Mouse (Mus musculus) ES-Bruce4 (cell line): ENCODE data around the gene Slc22a21. TPM values are rescaled to one million over a fixed set of nuclear protein-coding genes. Genes with fewer than 3 reads are reported as not detected.

ENCODE experiments used
- H3K27ac ChIP-seq: 2 replicates; pipeline ENCODE4 v1.5.1; 2012; ENCODE audit warnings: low read length, inconsistent platforms; ENCODE audit not compliant: insufficient read depth
- H3K27me3 ChIP-seq: 2 replicates; pipeline ENCODE4 v1.6.1; 2012; ENCODE audit warnings: mild to moderate bottlenecking, low read length, inconsistent platforms; ENCODE audit not compliant: control insufficient read depth, poor library complexity, insufficient read depth, severe bottlenecking
- H3K36me3 ChIP-seq: 2 replicates; pipeline ENCODE4 v1.6.1; 2012; ENCODE audit warnings: inconsistent platforms, mild to moderate bottlenecking, low read length, moderate library complexity; ENCODE audit not compliant: control insufficient read depth, poor library complexity, insufficient read depth, severe bottlenecking
- H3K4me1 ChIP-seq: one replicate; pipeline ENCODE4 v1.8.1; 2011; ENCODE audit warnings: low read length; ENCODE audit not compliant: control insufficient read depth, insufficient read depth
- H3K4me3 ChIP-seq: 2 replicates; pipeline ENCODE4 v1.5.1; 2011; ENCODE audit warnings: low read depth, mild to moderate bottlenecking, low read length
- H3K9ac ChIP-seq: 2 replicates; pipeline ENCODE4 v1.6.1; 2012; ENCODE audit warnings: low read depth, mild to moderate bottlenecking, inconsistent platforms; ENCODE audit not compliant: poor library complexity, severe bottlenecking
- H3K9me3 ChIP-seq: replicated peaks from 2 replicates; pipeline ENCODE4 v1.6.1; 2012; ENCODE audit warnings: mild to moderate bottlenecking, low read length, inconsistent platforms; ENCODE audit not compliant: control insufficient read depth, poor library complexity, insufficient read depth, severe bottlenecking
- CTCF ChIP-seq: IDR thresholded peaks from one replicate; pipeline ENCODE4 v1.8.1; 2011; ENCODE audit warnings: low read depth, low read length
- EP300 ChIP-seq: IDR thresholded peaks from 2 replicates; pipeline ENCODE4 v1.6.1; 2011; ENCODE audit warnings: low read depth, low read length; ENCODE audit not compliant: insufficient read depth
- POLR2A ChIP-seq: IDR thresholded peaks from one replicate; pipeline ENCODE4 v1.8.1; 2011; ENCODE audit warnings: low read length; ENCODE audit not compliant: insufficient read depth
- polyA plus RNA-seq: library from polyadenylated mRNA; stranded (reverse); fragments of >200 nt; gene quantifications from 2 replicates; pipeline ENCODE4 v1.2.4, GENCODE M21; 2011; ENCODE audit warnings: low read depth; ENCODE audit not compliant: missing spikeins, insufficient read depth, insufficient read length

Gene Slc22a21
- polyA plus RNA-seq, 1 experiment, result 3.0 TPM

DNA sequence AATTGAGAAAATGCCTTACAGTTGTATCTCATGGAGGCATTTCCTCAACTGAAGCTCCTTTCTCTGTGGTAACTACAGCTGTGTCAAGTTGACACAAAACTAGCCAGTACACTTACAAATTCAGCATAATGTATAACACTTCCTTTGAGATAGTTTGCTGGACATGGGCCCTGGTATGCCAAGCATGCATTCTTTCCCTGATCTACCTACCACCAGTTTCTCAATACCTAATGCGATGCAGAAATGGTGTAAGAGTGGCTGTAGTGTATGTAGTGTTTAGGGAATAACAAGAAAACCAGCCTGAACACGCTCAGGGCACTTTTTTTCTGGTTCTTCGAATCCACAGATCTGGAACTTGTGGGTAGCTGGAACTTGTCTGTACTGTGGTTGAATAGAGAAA, 51.5 kb downstream of the Slc22a21 start:
- Histone ChIP-seq H3K27ac (no peak overlapping the region), H3K4me3 (no peak overlapping the region), H3K9ac (no peak overlapping the region), H3K9me3 (no peaks in the 10 kb centered on the region), H3K27me3 (no peaks in the 10 kb centered on the region), H3K36me3 (no peaks in the 10 kb centered on the region), H3K4me1 (no peaks in the 10 kb centered on the region)
- TF ChIP-seq EP300, result no peak
- no peak for TF ChIP-seq CTCF
- TF ChIP-seq POLR2A, result no peak

DNA sequence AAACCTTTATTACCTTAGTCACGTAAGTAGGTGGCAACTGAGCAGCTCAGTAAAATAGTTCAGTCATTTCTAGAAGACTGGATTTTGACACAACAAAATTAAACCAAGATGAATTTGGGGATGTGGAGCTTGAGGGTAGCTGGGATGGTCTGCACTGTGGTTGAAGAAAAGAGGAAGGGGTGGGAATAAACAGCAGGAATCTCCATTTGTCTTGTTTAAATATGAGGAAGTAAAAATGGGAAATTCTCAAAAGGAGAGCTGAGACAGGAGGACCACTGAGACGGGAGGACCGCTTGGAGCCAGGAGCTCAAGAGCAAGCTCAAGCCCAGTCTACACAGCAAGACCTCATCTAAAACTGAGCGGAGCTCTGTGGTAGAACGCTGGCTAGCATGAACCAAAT, 53.8 kb downstream of the Slc22a21 start:
- H3K4me1 ChIP-seq, result no peaks in the 10 kb centered on the region
- H3K27me3 ChIP-seq, result no peaks in the 10 kb centered on the region
- H3K27ac ChIP-seq, result no peak overlapping the region
- no peak overlapping the region for H3K9ac ChIP-seq
- no peak overlapping the region for H3K4me3 ChIP-seq
- no peaks in the 10 kb centered on the region for H3K9me3 ChIP-seq
- H3K36me3 ChIP-seq, result no peaks in the 10 kb centered on the region
- no peak for TF ChIP-seq EP300

DNA sequence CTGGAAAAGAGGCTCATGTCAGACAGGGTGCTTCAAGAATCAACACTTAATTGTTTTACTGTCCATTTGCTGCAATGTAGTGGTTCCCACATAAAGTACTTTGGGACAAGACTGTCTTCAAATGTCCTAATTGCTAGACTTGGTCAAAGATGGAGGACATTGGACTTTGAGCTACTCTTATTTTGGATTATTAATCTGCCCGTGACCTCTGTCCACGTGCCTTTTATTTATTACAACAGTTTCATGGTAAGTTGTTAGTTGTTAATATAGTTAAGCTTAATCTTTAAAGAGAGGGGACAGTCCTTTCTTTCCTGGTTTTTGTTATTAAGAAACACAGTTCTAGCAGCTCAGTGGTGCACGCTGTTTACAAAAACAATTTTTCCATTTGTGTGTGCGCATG, 61.3 kb downstream of the Slc22a21 start:
- no peak for TF ChIP-seq CTCF
- no peak overlapping the region for H3K9ac ChIP-seq
- H3K9me3 ChIP-seq, result no peaks in the 10 kb centered on the region
- no peak overlapping the region for H3K27ac ChIP-seq
- no peaks in the 10 kb centered on the region for H3K4me1 ChIP-seq
- no peaks in the 10 kb centered on the region for H3K36me3 ChIP-seq
- H3K4me3 ChIP-seq, result no peak overlapping the region
- H3K27me3 ChIP-seq, result no peaks in the 10 kb centered on the region

DNA sequence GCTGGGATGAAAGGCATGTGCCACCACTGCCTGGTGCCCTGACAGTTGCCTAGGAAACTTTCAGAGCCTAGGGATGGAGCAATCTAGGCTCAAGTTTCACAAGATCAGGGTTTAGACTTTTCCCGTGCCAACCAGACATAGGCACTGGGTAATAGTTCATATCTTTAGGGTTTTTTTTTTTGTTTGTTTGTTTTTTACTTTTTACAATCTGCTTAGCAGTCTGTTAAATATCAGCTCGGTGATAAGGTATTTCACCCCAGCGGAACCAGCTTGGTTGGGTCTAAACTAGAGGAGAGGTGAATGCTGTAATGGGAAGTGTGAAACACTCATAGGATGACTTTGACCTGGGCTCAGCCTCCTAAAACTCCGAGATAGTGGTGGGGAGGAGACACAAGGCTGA, 69.1 kb downstream of the Slc22a21 start:
- TF ChIP-seq POLR2A, result no peak
- TF ChIP-seq CTCF, result no peak
- no peak for TF ChIP-seq EP300
- H3K27ac ChIP-seq, result no peak overlapping the region
- H3K36me3 ChIP-seq, result no peaks in the 10 kb centered on the region
- H3K4me3 ChIP-seq, result no peak overlapping the region
- no peak overlapping the region for H3K9ac ChIP-seq
- no peaks in the 10 kb centered on the region for H3K4me1 ChIP-seq
- no peaks in the 10 kb centered on the region for H3K27me3 ChIP-seq
- H3K9me3 ChIP-seq, result no peaks in the 10 kb centered on the region

DNA sequence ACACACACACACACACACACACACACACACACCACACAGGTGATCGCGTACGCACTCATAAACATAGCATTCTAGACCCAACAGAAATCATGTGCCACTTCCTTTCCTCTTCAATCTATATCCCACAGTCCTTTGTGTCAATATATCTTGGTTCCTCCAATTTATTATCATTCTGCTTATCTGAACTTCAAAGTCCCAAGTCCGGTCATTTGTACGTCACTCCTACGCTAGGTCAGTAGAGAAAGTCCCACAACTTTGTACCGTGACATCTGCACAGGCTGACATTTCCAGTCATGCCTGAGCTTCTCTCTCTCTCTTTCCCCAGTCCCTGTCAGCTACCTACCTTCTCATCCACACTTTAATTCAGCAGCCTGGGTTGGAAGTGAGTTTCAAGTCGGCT, 71.4 kb downstream of the Slc22a21 start:
- Histone ChIP-seq H3K4me3 (no peak overlapping the region), H3K4me1 (peaks cover 5% of the 10 kb centered on the region), H3K9ac (no peak overlapping the region), H3K27me3 (no peaks in the 10 kb centered on the region), H3K27ac (no peak overlapping the region), H3K9me3 (no peaks in the 10 kb centered on the region), H3K36me3 (no peaks in the 10 kb centered on the region)
- no peak for TF ChIP-seq CTCF

DNA sequence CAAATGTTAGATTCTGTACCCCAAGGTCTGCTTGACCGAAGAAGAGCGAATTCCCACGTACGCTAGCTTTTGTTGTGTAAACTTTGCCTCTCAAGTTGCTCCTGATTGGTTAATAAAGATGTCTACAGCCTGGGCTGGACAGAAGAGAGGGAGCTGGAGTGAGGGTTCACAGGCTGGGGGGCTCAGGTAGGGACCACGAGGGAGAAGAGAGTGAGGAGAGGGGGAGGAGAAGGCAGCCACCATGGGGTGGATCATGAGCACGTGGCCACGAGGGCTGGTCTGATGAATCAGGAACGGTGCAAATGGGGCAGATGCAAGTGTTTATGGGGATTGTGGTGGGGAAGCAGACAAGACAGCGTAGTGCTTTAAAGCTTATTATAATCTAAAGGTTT, 75.6 kb downstream of the Slc22a21 start:
- peaks cover 5% of the 10 kb centered on the region for H3K4me1 ChIP-seq
- H3K4me3 ChIP-seq, result no peak overlapping the region
- no peaks in the 10 kb centered on the region for H3K36me3 ChIP-seq
- H3K27ac ChIP-seq, result no peak overlapping the region; the same call in 1 of the 2 replicates
- no peaks in the 10 kb centered on the region for H3K27me3 ChIP-seq
- TF ChIP-seq CTCF (no peak), POLR2A (no peak), EP300 (no peak)
- H3K9me3 ChIP-seq, result no peaks in the 10 kb centered on the region
- H3K9ac ChIP-seq, result no peak overlapping the region
